Mouse (Mus musculus) mesoderm, embryonic 11.5 days (tissue): ENCODE data around the gene Tmem178.

Experiments used
- DNase-seq: peaks from one replicate; pipeline ENCODE4 v3.0.0-alpha.2; 2012; ENCODE audit warnings: low read depth, low spot score

The Tmem178 gene

DNA sequence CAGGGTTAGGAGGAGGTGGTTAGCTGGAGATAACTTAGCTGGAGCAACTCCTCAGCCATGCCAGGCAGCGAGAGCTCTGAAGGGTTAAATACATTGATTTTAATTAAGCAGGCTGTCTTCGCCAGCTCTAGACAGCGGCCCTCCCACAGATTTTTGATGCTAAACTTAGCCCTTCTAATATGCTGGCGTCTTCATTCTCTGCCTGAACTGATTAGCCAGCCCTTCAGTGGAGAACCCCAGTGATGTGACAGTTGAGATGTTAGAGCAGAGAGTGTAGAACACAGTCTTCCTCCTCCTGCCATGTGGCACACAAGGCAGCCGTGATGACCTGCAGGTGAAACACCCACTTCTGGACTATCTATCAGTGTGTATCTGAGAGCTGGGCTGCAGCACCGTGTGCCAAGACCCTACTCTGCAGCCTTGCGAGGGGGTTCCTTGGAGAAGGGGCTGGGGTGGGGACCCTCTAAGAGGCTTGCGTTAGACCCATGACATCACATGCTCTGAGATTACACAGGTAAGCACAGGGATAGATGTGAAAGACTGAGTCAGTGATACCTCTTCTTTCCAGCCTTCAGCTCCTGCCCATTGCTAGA, 47.2 kb downstream of the Tmem178 start:
- DNase-seq: no peak

- DNase-seq: no peak
Measured at GRCm38 (mm10) chr17:80997226-80997625, 52.8 kb downstream of the Tmem178 start.

DNA sequence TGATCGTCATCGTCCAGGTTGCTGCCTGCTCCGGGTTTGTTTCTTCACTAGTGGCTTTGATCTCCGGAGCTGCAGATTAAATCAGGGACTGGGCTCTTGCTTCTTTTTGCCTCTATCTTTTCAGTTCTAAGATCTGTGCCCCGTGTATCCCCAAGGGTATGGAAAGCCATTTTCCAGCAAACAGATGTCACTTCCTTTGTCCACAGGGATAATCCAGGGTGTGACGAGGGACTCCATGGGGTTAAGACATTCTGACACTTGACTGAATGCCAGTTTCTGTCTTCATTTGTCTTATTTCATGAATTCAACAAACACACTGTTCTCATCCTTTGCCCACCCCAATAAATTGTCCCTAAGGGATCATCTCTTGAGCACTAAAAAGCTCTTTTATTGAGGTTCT, 54.5 kb downstream of the Tmem178 start:
- DNase-seq: no peak

GRCm38 (mm10) chr17:81001010-81001409, 56.6 kb downstream of the Tmem178 start:
- DNase-seq: no peak

GRCm38 (mm10) chr17:81001647-81002046, 57.2 kb downstream of the Tmem178 start:
- no peak for DNase-seq

DNA sequence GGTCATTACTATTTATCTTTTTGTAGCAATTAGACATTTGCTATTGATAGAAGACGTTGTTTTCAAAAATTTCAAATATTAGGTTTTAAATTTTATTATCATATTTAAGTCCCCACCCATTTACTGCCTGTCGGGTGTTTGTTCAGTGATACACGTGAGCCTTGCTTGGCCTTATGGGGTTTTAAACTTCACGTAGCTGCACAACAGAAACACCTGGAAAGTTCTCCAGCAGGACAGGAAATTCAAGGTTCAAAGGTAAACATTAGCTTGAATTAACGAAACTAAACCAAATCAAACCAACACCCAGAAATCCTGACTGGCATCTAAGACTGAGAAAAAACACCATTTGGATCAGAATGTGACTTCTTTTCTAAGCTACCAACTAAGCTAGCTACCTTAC, 57.7 kb downstream of the Tmem178 start:
- DNase-seq: no peak

- no peak for DNase-seq
Measured at GRCm38 (mm10) chr17:81004454-81004853, 60.0 kb downstream of the Tmem178 start.

GRCm38 (mm10) chr17:81005292-81005691, 60.9 kb downstream of the Tmem178 start:
- DNase-seq: no peak

GRCm38 (mm10) chr17:81009112-81009511, 64.7 kb downstream of the Tmem178 start:
- DNase-seq: no peak

DNA sequence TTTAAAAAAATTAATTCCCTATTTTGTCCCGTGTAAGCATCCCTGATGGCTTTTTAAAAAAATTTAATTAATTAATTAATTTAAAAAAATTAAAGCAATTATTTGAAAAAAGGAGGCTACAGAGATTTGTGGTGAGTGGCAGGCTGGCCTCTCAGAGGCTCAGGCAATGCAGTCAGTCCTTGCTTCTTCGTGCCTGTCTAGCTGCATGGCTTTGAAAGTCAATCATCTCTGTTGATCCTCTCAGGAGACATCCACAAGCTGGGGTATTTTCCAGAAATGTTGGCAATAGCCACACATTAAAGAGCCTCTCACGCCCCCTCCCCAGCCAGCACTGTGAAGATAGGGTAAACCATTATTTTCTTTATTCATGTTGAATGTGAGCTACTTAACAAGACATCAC, 65.8 kb downstream of the Tmem178 start:
- no peak for DNase-seq

- no peak for DNase-seq
Measured at GRCm38 (mm10) chr17:81010844-81011685, 66.6 kb downstream of the Tmem178 start.

DNA sequence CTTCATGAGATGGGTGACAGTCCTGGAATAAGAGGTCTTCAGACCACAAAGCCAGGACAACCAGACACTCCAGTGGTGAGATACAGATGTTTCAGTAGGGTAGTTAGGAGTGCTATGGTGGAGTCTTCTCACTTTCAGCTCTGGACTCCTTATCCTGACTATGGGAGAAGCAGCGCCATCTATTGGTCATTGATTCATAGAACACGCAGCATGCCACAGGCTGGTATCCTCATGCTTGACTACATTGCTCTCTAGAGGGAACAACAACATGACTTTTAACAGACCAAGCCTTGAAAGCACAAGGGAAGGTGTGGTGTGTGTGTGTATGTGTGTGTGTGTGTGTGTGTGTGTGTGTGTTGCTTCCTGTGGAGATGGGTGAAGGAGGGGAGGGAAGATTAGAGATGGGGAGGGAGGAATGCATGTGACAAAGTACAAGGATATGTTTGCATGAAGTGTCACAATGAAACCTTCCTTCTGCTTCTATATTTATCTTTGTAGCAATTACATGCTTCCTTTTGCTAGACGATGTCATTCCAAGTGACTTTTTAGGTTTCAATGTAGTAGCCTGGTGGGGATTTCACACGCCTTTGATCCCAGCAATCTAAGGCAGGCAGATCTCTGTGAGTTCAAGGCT, 71.5 kb downstream of the Tmem178 start:
- peak; percentile 76 for DNase-seq

- DNase-seq: no peak
Measured at GRCm38 (mm10) chr17:81017132-81017531, 72.7 kb downstream of the Tmem178 start.

- DNase-seq: no peak
Measured at GRCm38 (mm10) chr17:81027331-81027730, 82.9 kb downstream of the Tmem178 start.

GRCm38 (mm10) chr17:81031830-81032442, 87.5 kb downstream of the Tmem178 start:
- DNase-seq: no peak

DNA sequence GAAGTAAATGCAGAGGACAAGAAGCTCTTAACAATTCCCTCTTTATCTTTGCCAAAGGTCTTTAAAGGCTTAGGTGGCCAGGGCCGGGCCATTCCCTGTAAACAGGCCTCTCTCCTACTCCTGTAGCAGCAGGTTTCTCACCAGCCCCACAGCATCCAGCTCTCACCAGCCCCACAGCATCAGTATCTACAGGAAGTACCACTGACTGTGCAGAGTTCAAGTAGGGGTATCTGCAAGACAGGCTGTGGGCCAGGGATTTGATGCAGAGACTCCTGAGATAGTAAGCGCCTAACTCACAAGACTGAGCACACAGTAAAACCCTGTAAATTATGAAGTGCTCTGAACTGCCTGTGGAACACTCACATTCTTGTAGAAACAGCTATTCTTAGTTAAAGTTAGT, 88.5 kb downstream of the Tmem178 start:
- DNase-seq: no peak

GRCm38 (mm10) chr17:81035354-81035753, 90.9 kb downstream of the Tmem178 start:
- no peak for DNase-seq

GRCm38 (mm10) chr17:81038707-81039408, 94.4 kb downstream of the Tmem178 start:
- no peak for DNase-seq

DNA sequence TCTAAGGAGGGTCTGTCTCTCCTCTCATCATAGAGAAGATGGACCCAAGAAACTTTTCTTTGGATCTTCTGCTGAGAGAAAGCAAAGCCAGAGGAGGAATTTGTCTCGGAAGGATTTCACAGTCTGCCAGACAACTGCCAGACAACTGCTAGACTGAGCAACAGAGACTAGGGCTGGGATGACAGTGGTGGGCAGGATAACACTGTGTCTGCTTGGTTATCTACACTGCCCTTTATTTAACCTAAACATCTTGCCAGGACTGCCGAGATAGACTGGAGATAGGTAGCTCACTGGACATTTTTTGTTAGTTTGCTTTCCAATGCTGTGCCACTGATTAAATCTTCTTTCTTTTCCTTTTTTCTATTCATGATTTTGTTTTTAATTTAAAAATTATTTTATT, 97.2 kb downstream of the Tmem178 start:
- DNase-seq: no peak

GRCm38 (mm10) chr17:81044356-81044755, 99.9 kb downstream of the Tmem178 start:
- DNase-seq: no peak

GRCm38 (mm10) chr17:81045115-81045514, 100.7 kb downstream of the Tmem178 start:
- no peak for DNase-seq
